Comparison of ENCODE assay signal across 9 mouse cellular contexts in genomic region chr16:27523527-27524121, GRCm38 (mm10).
A peak's percentile ranks its signal among the peaks of the same experiment; 100 is the strongest.
DNase-seq lines count a peak whose midpoint lies in the region; ATAC-seq and TF ChIP-seq lines count a peak whose summit lies in the region.
"Had no signal": no experiment of that assay in that cellular context is flagged by ENCODE, and none has a peak within 500 bp of the region (broad histone marks: within the 10 kb centered on the region; RNA-seq: fewer than 3 reads in every experiment).

No protein-coding gene starts in this region.

- peak; percentile 73 for DNase-seq in intestine, embryonic 14.5 days (ENCODE audit: low spot score)
- peak; percentile 36 for DNase-seq in cerebellum, adult 9-11 months
- DNase-seq in frontal cortex, adult 2 months (ENCODE audit: extremely low spot score in 1 of 2, low spot score in 1 of 2), result peak; percentile 66 to 86
- DNase-seq in layer of hippocampus, adult 9-10 months (ENCODE audit: low spot score), result peak; percentile 31
- peak; percentile 87 for DNase-seq in midbrain, embryonic 14.5 days

- H3K4me2 ChIP-seq in intestine, embryonic 14.5 days (ENCODE audit: low read length), result peak overlapping the region; percentile 31
- H3K4me2 ChIP-seq in intestine, postnatal 0 days (replicated peaks; ENCODE audit: low read depth), result no peak overlapping the region
- peak overlapping the region; percentile 38 for H3K4me2 ChIP-seq in midbrain, embryonic 14.5 days (ENCODE audit: low read length)
- H3K4me2 ChIP-seq in stomach, embryonic 14.5 days (replicated peaks; ENCODE audit: low read depth, low read length), result peak overlapping the region; percentile 24

- H3K9me3 ChIP-seq in intestine, embryonic 14.5 days (ENCODE audit: control insufficient read depth, low read length), result no peaks in the 10 kb centered on the region
- no peaks in the 10 kb centered on the region for H3K9me3 ChIP-seq in intestine, postnatal 0 days (ENCODE audit: control insufficient read depth)
- no peaks in the 10 kb centered on the region for H3K9me3 ChIP-seq in midbrain, embryonic 14.5 days (ENCODE audit: control insufficient read depth, low read length)
- H3K9me3 ChIP-seq in stomach, embryonic 14.5 days (ENCODE audit: control insufficient read depth, low read depth, low read length), result no peaks in the 10 kb centered on the region

- 15% methylated on average over 8 of the region's 8 CpGs for WGBS in intestine, embryonic 14.5 days
- WGBS in intestine, postnatal 0 days, result 40% methylated on average over 8 of the region's 8 CpGs
- WGBS in midbrain, embryonic 14.5 days, result 14% methylated on average over 8 of the region's 8 CpGs
- 15% methylated on average over 8 of the region's 8 CpGs for WGBS in stomach, embryonic 14.5 days

- H3K36me3 ChIP-seq in intestine, embryonic 14.5 days (ENCODE audit: control insufficient read depth, insufficient read depth, low read length), result no peaks in the 10 kb centered on the region
- H3K36me3 ChIP-seq in intestine, postnatal 0 days (ENCODE audit: control insufficient read depth, insufficient read depth), result no peaks in the 10 kb centered on the region
- no peaks in the 10 kb centered on the region for H3K36me3 ChIP-seq in midbrain, embryonic 14.5 days (ENCODE audit: control insufficient read depth, insufficient read depth, low read length)
- H3K36me3 ChIP-seq in stomach, embryonic 14.5 days (ENCODE audit: control insufficient read depth, insufficient read depth, low read length), result no peaks in the 10 kb centered on the region

- H3K27me3 ChIP-seq in intestine, embryonic 14.5 days (replicated peaks; ENCODE audit: control insufficient read depth, insufficient read depth, low read length), result no peaks in the 10 kb centered on the region
- no peaks in the 10 kb centered on the region for H3K27me3 ChIP-seq in intestine, postnatal 0 days (replicated peaks; ENCODE audit: control insufficient read depth, insufficient read depth, low read length)
- no peaks in the 10 kb centered on the region for H3K27me3 ChIP-seq in midbrain, embryonic 14.5 days (ENCODE audit: control insufficient read depth, insufficient read depth, low read length)
- H3K27me3 ChIP-seq in stomach, embryonic 14.5 days (ENCODE audit: control insufficient read depth, insufficient read depth, low read length), result no peaks in the 10 kb centered on the region

- no peak for TF ChIP-seq CTCF in intestine, postnatal 0 days (IDR thresholded peaks at IDR 0.05; ENCODE audit: low read depth)

- H3K27ac ChIP-seq in intestine, embryonic 14.5 days (ENCODE audit: low read depth), result peak overlapping the region; percentile 51
- H3K27ac ChIP-seq in intestine, postnatal 0 days (ENCODE audit: low read depth, low read length), result no peak overlapping the region
- peak overlapping the region; percentile 74 for H3K27ac ChIP-seq in midbrain, embryonic 14.5 days (replicated peaks; ENCODE audit: low read depth, low read length)
- H3K27ac ChIP-seq in stomach, embryonic 14.5 days (ENCODE audit: low read length), result peak overlapping the region; percentile 56

- H3K9ac ChIP-seq in intestine, embryonic 14.5 days (ENCODE audit: low read length), result no peak overlapping the region
- no peak overlapping the region for H3K9ac ChIP-seq in intestine, postnatal 0 days (ENCODE audit: low read depth, low read length)
- H3K9ac ChIP-seq in midbrain, embryonic 14.5 days (replicated peaks; ENCODE audit: low read length), result no peak overlapping the region; the same call in 1 of the 2 replicates
- no peak overlapping the region for H3K9ac ChIP-seq in stomach, embryonic 14.5 days (replicated peaks; ENCODE audit: low read depth, low read length)

- peak; percentile 75 for ATAC-seq in intestine, embryonic 14.5 days (replicated peaks; ENCODE audit: low FRiP score, low TSS enrichment, low read depth)
- ATAC-seq in intestine, postnatal 0 days, result no peak
- ATAC-seq in midbrain, embryonic 14.5 days (ENCODE audit: low FRiP score, low TSS enrichment), result peak; percentile 86
- peak; percentile 87; the same call in 1 of the 2 replicates for ATAC-seq in stomach, embryonic 14.5 days (ENCODE audit: insufficient number of reproducible peaks, insufficient read depth, low FRiP score, low read depth)
- ATAC-seq in erythroid progenitor cell, adult 5-6 weeks (replicated peaks; ENCODE audit: low FRiP score, poor library complexity, severe bottlenecking), result no peak

- H3K4me1 ChIP-seq in intestine, embryonic 14.5 days (replicated peaks; ENCODE audit: control insufficient read depth, insufficient read depth, low read length), result no peaks in the 10 kb centered on the region; the same call in 1 of the 2 replicates
- H3K4me1 ChIP-seq in intestine, postnatal 0 days (replicated peaks; ENCODE audit: control insufficient read depth, insufficient read depth, low read length), result no peaks in the 10 kb centered on the region
- H3K4me1 ChIP-seq in midbrain, embryonic 14.5 days (ENCODE audit: control insufficient read depth, insufficient read depth, low read length), result no peaks in the 10 kb centered on the region
- H3K4me1 ChIP-seq in stomach, embryonic 14.5 days (ENCODE audit: control insufficient read depth, insufficient read depth, low read length), result no peaks in the 10 kb centered on the region

- H3K4me3 ChIP-seq in intestine, embryonic 14.5 days (ENCODE audit: low read depth, low read length), result no peak overlapping the region
- H3K4me3 ChIP-seq in intestine, postnatal 0 days (ENCODE audit: low read depth, low read length), result no peak overlapping the region
- no peak overlapping the region for H3K4me3 ChIP-seq in midbrain, embryonic 14.5 days (replicated peaks; ENCODE audit: low read depth, low read length)
- H3K4me3 ChIP-seq in stomach, embryonic 14.5 days (ENCODE audit: low read depth, low read length), result no peak overlapping the region
- H3K4me3 ChIP-seq: myocyte had no signal

Comparison
In these comparisons a context has a peak if more than half of its experiments do, and no peak if none do; other contexts are left out.
1. ATAC-seq: peak in intestine, embryonic 14.5 days (single experiment), midbrain, embryonic 14.5 days (single experiment) and stomach, embryonic 14.5 days (single experiment); none in intestine, postnatal 0 days (single experiment) and erythroid progenitor cell, adult 5-6 weeks (single experiment).
2. DNase-seq: peak in every context shown above with its lines; median percentile 87 in midbrain, embryonic 14.5 days; 76 in frontal cortex, adult 2 months; 73 in intestine, embryonic 14.5 days; 36 in cerebellum, adult 9-11 months; 31 in layer of hippocampus, adult 9-10 months.